Mouse (Mus musculus): ENCODE measurements at regions not wholly inside any gene's neighbourhood (a gene's known extent, or its start where the extent isn't known, plus 50 kb on each side); places are given as distances from the start of the nearest gene placed in this dataset.

GRCm38 (mm10) chr8:33078125-33078524, 350.4 kb upstream of the 5930422O12Rik start:
- 52% methylated on average over 3 of the region's 3 CpGs for WGBS
- no peak overlapping the region for H3K27ac ChIP-seq (ENCODE audit: low read depth, low read length)
- H3K27me3 ChIP-seq (ENCODE audit: insufficient read depth, low read length) = no peaks in the 10 kb centered on the region
- ATAC-seq (ENCODE audit: low FRiP score) (no peak), DNase-seq (ENCODE audit: low spot score) (peak; percentile 49)
- no peaks in the 10 kb centered on the region for H3K4me1 ChIP-seq (ENCODE audit: insufficient read depth, low read length)
- no peaks in the 10 kb centered on the region for H3K9me3 ChIP-seq (ENCODE audit: low read length)
- TF ChIP-seq CTCF (IDR thresholded peaks at IDR 0.05) = no peak
- no peaks in the 10 kb centered on the region for H3K36me3 ChIP-seq (ENCODE audit: insufficient read depth, low read length)
- no peak overlapping the region for H3K9ac ChIP-seq (replicated peaks; ENCODE audit: low read length, poor library complexity, severe bottlenecking)
- H3K4me3 ChIP-seq (ENCODE audit: low read depth, low read length) = no peak overlapping the region
- no peak overlapping the region for H3K4me2 ChIP-seq (ENCODE audit: low read depth, low read length, poor library complexity, severe bottlenecking)

- Histone ChIP-seq H3K4me1 (ENCODE audit: insufficient read depth, low read length) (no peaks in the 10 kb centered on the region), H3K27me3 (ENCODE audit: insufficient read depth, low read length) (no peaks in the 10 kb centered on the region), H3K36me3 (ENCODE audit: insufficient read depth, low read length) (no peaks in the 10 kb centered on the region), H3K27ac (ENCODE audit: low read depth, low read length) (no peak overlapping the region), H3K9ac (replicated peaks; ENCODE audit: low read length, poor library complexity, severe bottlenecking) (no peak overlapping the region), H3K9me3 (ENCODE audit: low read length) (no peaks in the 10 kb centered on the region), H3K4me2 (ENCODE audit: low read depth, low read length, poor library complexity, severe bottlenecking) (no peak overlapping the region), H3K4me3 (ENCODE audit: low read depth, low read length) (no peak overlapping the region)
- DNase-seq (ENCODE audit: low spot score) = peak; percentile 54
- WGBS = 79% methylated on average over 12 of the region's 12 CpGs
- 0 out of 2 replicates have a peak, but pooled peaks have one; percentile 10 for ATAC-seq (ENCODE audit: low FRiP score)
- no peak for TF ChIP-seq CTCF (IDR thresholded peaks at IDR 0.05)
Observed at GRCm38 (mm10) chr8:33079867-33080585, 348.5 kb upstream of the 5930422O12Rik start.

- Histone ChIP-seq H3K4me1 (ENCODE audit: insufficient read depth, low read length) (no peaks in the 10 kb centered on the region), H3K9ac (replicated peaks; ENCODE audit: low read length, poor library complexity, severe bottlenecking) (no peak overlapping the region), H3K27ac (ENCODE audit: low read depth, low read length) (no peak overlapping the region), H3K4me2 (ENCODE audit: low read depth, low read length, poor library complexity, severe bottlenecking) (no peak overlapping the region), H3K4me3 (ENCODE audit: low read depth, low read length) (no peak overlapping the region), H3K36me3 (ENCODE audit: insufficient read depth, low read length) (no peaks in the 10 kb centered on the region), H3K27me3 (ENCODE audit: insufficient read depth, low read length) (no peaks in the 10 kb centered on the region), H3K9me3 (ENCODE audit: low read length) (no peaks in the 10 kb centered on the region)
- ATAC-seq (ENCODE audit: low FRiP score) = no peak
- peak; percentile 67 for DNase-seq (ENCODE audit: low spot score)
- TF ChIP-seq CTCF (IDR thresholded peaks at IDR 0.05) = no peak
- WGBS = 78% methylated on average over 4 of the region's 4 CpGs
Observed at GRCm38 (mm10) chr8:33081941-33082340, 346.6 kb upstream of the 5930422O12Rik start.

- H3K4me2 ChIP-seq (ENCODE audit: low read depth, low read length, poor library complexity, severe bottlenecking) = no peak overlapping the region
- H3K9me3 ChIP-seq (ENCODE audit: low read length) = no peaks in the 10 kb centered on the region
- no peaks in the 10 kb centered on the region for H3K36me3 ChIP-seq (ENCODE audit: insufficient read depth, low read length)
- TF ChIP-seq CTCF (IDR thresholded peaks at IDR 0.05) = no peak
- no peaks in the 10 kb centered on the region for H3K4me1 ChIP-seq (ENCODE audit: insufficient read depth, low read length)
- 20% methylated on average over 5 of the region's 5 CpGs for WGBS
- H3K27me3 ChIP-seq (ENCODE audit: insufficient read depth, low read length) = no peaks in the 10 kb centered on the region
- peak; percentile 43 for DNase-seq (ENCODE audit: low spot score)
- 0 out of 2 replicates have a peak, but pooled peaks have one; percentile 47 for ATAC-seq (ENCODE audit: low FRiP score)
- no peak overlapping the region for H3K27ac ChIP-seq (ENCODE audit: low read depth, low read length)
- H3K4me3 ChIP-seq (ENCODE audit: low read depth, low read length) = no peak overlapping the region
- H3K9ac ChIP-seq (replicated peaks; ENCODE audit: low read length, poor library complexity, severe bottlenecking) = no peak overlapping the region
Observed at GRCm38 (mm10) chr8:33085461-33085860, 343.0 kb upstream of the 5930422O12Rik start.

GRCm38 (mm10) chr8:33089731-33090130, 338.8 kb upstream of the 5930422O12Rik start:
- H3K4me2 ChIP-seq (ENCODE audit: low read depth, low read length, poor library complexity, severe bottlenecking) = no peak overlapping the region
- DNase-seq (ENCODE audit: low spot score) (no peak), ATAC-seq (ENCODE audit: low FRiP score) (no peak)
- H3K27ac ChIP-seq (ENCODE audit: low read depth, low read length) = no peak overlapping the region
- no peaks in the 10 kb centered on the region for H3K36me3 ChIP-seq (ENCODE audit: insufficient read depth, low read length)
- H3K4me3 ChIP-seq (ENCODE audit: low read depth, low read length) = no peak overlapping the region
- H3K27me3 ChIP-seq (ENCODE audit: insufficient read depth, low read length) = no peaks in the 10 kb centered on the region
- 64% methylated on average over 3 of the region's 3 CpGs for WGBS
- no peak overlapping the region for H3K9ac ChIP-seq (replicated peaks; ENCODE audit: low read length, poor library complexity, severe bottlenecking)
- TF ChIP-seq CTCF (IDR thresholded peaks at IDR 0.05) = no peak
- no peaks in the 10 kb centered on the region for H3K9me3 ChIP-seq (ENCODE audit: low read length)
- H3K4me1 ChIP-seq (ENCODE audit: insufficient read depth, low read length) = no peaks in the 10 kb centered on the region

GRCm38 (mm10) chr8:33108914-33109313, 319.6 kb upstream of the 5930422O12Rik start:
- Histone ChIP-seq H3K9me3 (ENCODE audit: low read length) (no peaks in the 10 kb centered on the region), H3K27me3 (ENCODE audit: insufficient read depth, low read length) (no peaks in the 10 kb centered on the region), H3K9ac (replicated peaks; ENCODE audit: low read length, poor library complexity, severe bottlenecking) (no peak overlapping the region), H3K4me3 (ENCODE audit: low read depth, low read length) (no peak overlapping the region), H3K4me1 (ENCODE audit: insufficient read depth, low read length) (no peaks in the 10 kb centered on the region), H3K27ac (ENCODE audit: low read depth, low read length) (no peak overlapping the region), H3K4me2 (ENCODE audit: low read depth, low read length, poor library complexity, severe bottlenecking) (no peak overlapping the region), H3K36me3 (ENCODE audit: insufficient read depth, low read length) (no peaks in the 10 kb centered on the region)
- no peak for ATAC-seq (ENCODE audit: low FRiP score)
- WGBS = 86% methylated on average over 3 of the region's 3 CpGs
- TF ChIP-seq CTCF (IDR thresholded peaks at IDR 0.05) = no peak
- DNase-seq (ENCODE audit: low spot score) = no peak
